Mouse (Mus musculus): Measurements from ENCODE around the gene Hnf1b.

GRCm38 (mm10) chr11:83843534-83843933 is 6.3 kb upstream of the Hnf1b start:
- no peak for TF ChIP-seq POLR2A (IDR thresholded peaks at IDR 0.05; ENCODE audit: borderline replicate concordance, extremely low read depth, low read depth, low read length)
- TF ChIP-seq CTCF (IDR thresholded peaks at IDR 0.05; ENCODE audit: insufficient read depth, low read length) = no peak

Data from lung, adult 2 months (tissue).